ENCODE assay signal across 19 mouse cellular contexts in the genomic region with DNA sequence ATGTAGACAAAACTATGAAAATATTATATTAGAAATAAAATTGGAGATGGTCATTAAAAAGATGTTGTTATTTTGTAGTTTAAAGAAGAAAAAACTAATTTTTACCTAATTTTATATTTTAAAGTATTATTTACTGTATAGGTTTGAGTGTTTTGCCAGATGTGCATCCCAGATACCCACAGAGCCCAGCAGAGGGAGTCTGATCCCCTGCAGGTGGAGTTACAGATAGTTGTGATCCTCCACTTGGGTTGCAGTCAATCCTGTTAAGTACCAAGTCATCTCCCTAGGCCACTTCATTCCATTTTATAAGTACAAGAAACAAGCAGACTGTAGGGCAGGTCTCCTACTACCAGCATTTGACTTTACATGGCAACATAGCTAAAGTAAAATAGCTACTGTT.
A peak's percentile ranks its signal among the peaks of the same experiment; 100 is the strongest.
DNase-seq lines count a peak whose midpoint lies in the region; ATAC-seq and TF ChIP-seq lines count a peak whose summit lies in the region.
"Had no signal": no experiment of that assay in that cellular context is flagged by ENCODE, and none has a peak within 500 bp of the region (broad histone marks: within the 10 kb centered on the region; RNA-seq: fewer than 3 reads in every experiment).

No protein-coding gene starts in this region.

- TF ChIP-seq EP300 in CH12.LX (IDR thresholded peaks at IDR 0.05; ENCODE audit: low read length): no peak

- dilution Hi-C loops in CH12.LX (cut with MboI; ENCODE audit: extremely low pct_ligation_motif_present, extremely low pct_unique_long_range_greater_than_20kb, low sequenced_read_pairs): no loop called here

- H3K9me3 ChIP-seq in hindbrain, postnatal 0 days (ENCODE audit: low read length): no peaks in the 10 kb centered on the region
- H3K9me3 ChIP-seq in hindbrain, embryonic 13.5 days: no peaks in the 10 kb centered on the region
- H3K9me3 ChIP-seq in CH12.LX (replicated peaks; ENCODE audit: low read length): no peaks in the 10 kb centered on the region
- H3K9me3 ChIP-seq: forebrain, embryonic 13.5 days; midbrain, embryonic 12.5 days had no signal

- TF ChIP-seq RAD21 in CH12.LX (IDR thresholded peaks at IDR 0.05; ENCODE audit: low read depth, low read length): peak; percentile 37

- no peaks in the 10 kb centered on the region for H3K27me3 ChIP-seq in hindbrain, postnatal 0 days (ENCODE audit: insufficient read depth, low read length)
- H3K27me3 ChIP-seq in hindbrain, embryonic 13.5 days: no peaks in the 10 kb centered on the region
- H3K27me3 ChIP-seq in CH12.LX (replicated peaks): no peaks in the 10 kb centered on the region
- H3K27me3 ChIP-seq: forebrain, embryonic 13.5 days; midbrain, embryonic 12.5 days had no signal

- H3K4me3 ChIP-seq in hindbrain, postnatal 0 days (ENCODE audit: low read length): no peak overlapping the region
- no peak overlapping the region for H3K4me3 ChIP-seq in hindbrain, embryonic 13.5 days
- H3K4me3 ChIP-seq in CH12.LX (replicated peaks in 1 of 3; ENCODE audit: low read depth in 2 of 3, low read length in 2 of 3, poor library complexity in 1 of 3): no peak overlapping the region
- H3K4me3 ChIP-seq: forebrain, embryonic 13.5 days; midbrain, embryonic 12.5 days had no signal

- no peaks in the 10 kb centered on the region for H3K79me2 ChIP-seq in CH12.LX (replicated peaks; ENCODE audit: control insufficient read depth, extremely low read depth, insufficient read depth, poor library complexity, severe bottlenecking)

- H3K36me3 ChIP-seq in hindbrain, postnatal 0 days (ENCODE audit: insufficient read depth, low read length): no peaks in the 10 kb centered on the region
- no peaks in the 10 kb centered on the region for H3K36me3 ChIP-seq in hindbrain, embryonic 13.5 days
- H3K36me3 ChIP-seq in CH12.LX (replicated peaks in 1 of 2; ENCODE audit: control insufficient read depth in 1 of 2, insufficient read depth in 1 of 2, low read length in 1 of 2): no peaks in the 10 kb centered on the region
- H3K36me3 ChIP-seq: midbrain, embryonic 12.5 days had no signal

- no peak overlapping the region for H3K27ac ChIP-seq in hindbrain, postnatal 0 days
- no peak overlapping the region for H3K27ac ChIP-seq in hindbrain, embryonic 13.5 days
- H3K27ac ChIP-seq in CH12.LX (ENCODE audit: insufficient read depth, low read depth): no peak overlapping the region
- H3K27ac ChIP-seq: forebrain, embryonic 13.5 days; hindbrain, embryonic 14.5 days; liver, embryonic 14.5 days; midbrain, embryonic 12.5 days had no signal

- no peak overlapping the region for H3K9ac ChIP-seq in hindbrain, postnatal 0 days (replicated peaks; ENCODE audit: low read length)
- no peak overlapping the region for H3K9ac ChIP-seq in hindbrain, embryonic 13.5 days
- H3K9ac ChIP-seq in CH12.LX (ENCODE audit: insufficient read depth, low read depth): no peak overlapping the region
- H3K9ac ChIP-seq: forebrain, embryonic 13.5 days; hindbrain, embryonic 14.5 days; liver, embryonic 14.5 days; midbrain, embryonic 12.5 days had no signal

- DNase-seq in adrenal gland, adult 2 months: peak; percentile 27
- no peak for DNase-seq in adrenal gland, adult 8-10 months
- DNase-seq in hindbrain, postnatal 0 days (ENCODE audit: low spot score): no peak
- DNase-seq in CH12.LX (ENCODE audit: extremely low read depth): peak; percentile 40
- peak; percentile 4 for DNase-seq in WW6 (ENCODE audit: low read depth, low spot score)
- no peak for DNase-seq in ovary, adult 18-20 months (ENCODE audit: low spot score)
- DNase-seq in testis, postnatal 10 days (ENCODE audit: low spot score): no peak
- DNase-seq: cerebellum, postnatal 14 days; heart, adult 18-20 months; heart, postnatal 10 days; kidney, adult 18-20 months; kidney, postnatal 36 days; layer of hippocampus, postnatal 36 days; lung, postnatal 36 days had no signal

- TF ChIP-seq CTCF in hindbrain, postnatal 0 days (IDR thresholded peaks at IDR 0.05; ENCODE audit: low read depth): peak; percentile 34; the same call in 1 of the 2 replicates
- peak; percentile 28 to 43; a peak in 3 of 4 replicates for TF ChIP-seq CTCF in CH12.LX (conservative IDR thresholded peaks at IDR 0.05 in 1 of 2, IDR thresholded peaks at IDR 0.05 in 1 of 2; ENCODE audit: low read depth in 2 of 2, low read length in 2 of 2)

- TF ChIP-seq POLR2A in CH12.LX (IDR thresholded peaks at IDR 0.05; ENCODE audit: low read depth, low read length): no peak

- no peak for ATAC-seq in hindbrain, postnatal 0 days
- ATAC-seq in hindbrain, embryonic 13.5 days (ENCODE audit: low FRiP score): no peak
- ATAC-seq: forebrain, embryonic 13.5 days had no signal

- no peak overlapping the region for H3K4me2 ChIP-seq in hindbrain, postnatal 0 days (ENCODE audit: low read depth, low read length)
- no peak overlapping the region for H3K4me2 ChIP-seq in hindbrain, embryonic 13.5 days
- no peak overlapping the region for H3K4me2 ChIP-seq in CH12.LX (ENCODE audit: insufficient read depth, low read depth, poor library complexity, severe bottlenecking)
- H3K4me2 ChIP-seq: forebrain, embryonic 13.5 days; hindbrain, embryonic 14.5 days; midbrain, embryonic 12.5 days had no signal

- H3K4me1 ChIP-seq in hindbrain, postnatal 0 days (ENCODE audit: insufficient read depth, low read length): no peaks in the 10 kb centered on the region
- no peaks in the 10 kb centered on the region for H3K4me1 ChIP-seq in hindbrain, embryonic 13.5 days (replicated peaks)
- no peaks in the 10 kb centered on the region for H3K4me1 ChIP-seq in CH12.LX (ENCODE audit: control insufficient read depth in 1 of 2, insufficient read depth in 2 of 2)
- H3K4me1 ChIP-seq: forebrain, embryonic 13.5 days; midbrain, embryonic 12.5 days had no signal

- in situ Hi-C loops in CH12.LX (cut with MboI; ENCODE audit: low pct_ligation_motif_present, low pct_unique_long_range_greater_than_20kb, low sequenced_read_pairs): no loop called here

TF ChIP-seq in CH12.LX, 34 proteins besides CTCF, POLR2A, EP300 and RAD21:
- no peak for TF ChIP-seq MAZ (IDR thresholded peaks at IDR 0.05; ENCODE audit: low read depth, low read length)
- peak; percentile 22; the same call in 1 of the 2 replicates for TF ChIP-seq SMC3 (IDR thresholded peaks at IDR 0.05; ENCODE audit: low read depth, low read length)

Comparison
In these comparisons a context has a peak if more than half of its experiments do, and no peak if none do; other contexts are left out.
1. DNase-seq: peak in adrenal gland, adult 2 months (single experiment), CH12.LX (single experiment) and WW6 (single experiment); none in adrenal gland, adult 8-10 months (single experiment), hindbrain, postnatal 0 days (single experiment), ovary, adult 18-20 months (single experiment) and testis, postnatal 10 days (single experiment).